Mouse (Mus musculus): ENCODE data around the gene Myo10.

DNA sequence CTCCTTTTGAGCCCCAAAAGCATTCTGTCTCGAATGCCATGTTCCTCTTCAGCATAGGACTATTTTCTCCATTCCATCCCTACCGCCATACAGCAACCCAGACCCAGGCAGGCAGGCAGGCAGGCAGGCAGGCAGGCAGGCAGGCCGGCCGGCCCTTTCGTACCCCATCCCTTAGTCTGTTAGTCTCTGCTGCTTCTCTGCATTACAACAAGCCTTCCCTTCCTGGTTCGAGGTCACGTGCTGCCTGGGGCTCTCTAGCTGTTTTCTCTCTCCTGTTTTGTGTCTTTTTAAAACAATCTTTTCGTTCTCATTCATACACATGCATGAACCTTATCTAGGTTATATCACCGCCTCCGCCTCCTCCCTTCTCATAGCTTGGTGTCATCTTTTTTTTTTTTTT is 149.5 kb downstream of the Myo10 start:
- TF ChIP-seq CTCF (IDR thresholded peaks at IDR 0.05; ENCODE audit: borderline replicate concordance, insufficient read depth, low read length) (no peak), POLR2A (IDR thresholded peaks at IDR 0.05; ENCODE audit: low read depth, low read length) (no peak)

All from embryonic fibroblast, embryonic 13.5 days (primary cell).